Mouse (Mus musculus) heart, embryonic 11.5 days (tissue): ENCODE results near the gene Map3k10. TPM values are rescaled to one million over a fixed set of nuclear protein-coding genes. Genes with fewer than 3 reads are reported as not detected.
A peak's percentile ranks its signal among the peaks of the same experiment; 100 is the strongest.

ENCODE experiments used
- ATAC-seq: fragments of 200-750 bp; cut with Nextera tagmentation; replicated peaks from 2 replicates; pipeline ENCODE4 v1.8.0; 2017; ENCODE audit warnings: moderate library complexity; ENCODE audit not compliant: insufficient number of reproducible peaks, low FRiP score, low TSS enrichment
- H3K27ac ChIP-seq: fragments of 300-500 bp; sonication (generic); 2 replicates; pipeline ENCODE4 v1.5.1; 2014; ENCODE audit warnings: mild to moderate bottlenecking, low read depth, low read length
- H3K27me3 ChIP-seq: fragments of 300-500 bp; sonication (generic); 2 replicates; pipeline ENCODE4 v1.6.1; 2014; ENCODE audit warnings: mild to moderate bottlenecking, low read length, mixed read lengths; ENCODE audit not compliant: control insufficient read depth, insufficient read depth
- H3K36me3 ChIP-seq: fragments of 300-500 bp; sonication (generic); 2 replicates; pipeline ENCODE4 v1.6.1; 2014; ENCODE audit warnings: mild to moderate bottlenecking, low read length, moderate library complexity, mixed read lengths; ENCODE audit not compliant: control insufficient read depth, insufficient read depth
- H3K4me1 ChIP-seq: fragments of 300-500 bp; sonication (generic); 2 replicates; pipeline ENCODE4 v1.6.1; 2014; ENCODE audit warnings: low read length; ENCODE audit not compliant: control insufficient read depth, insufficient read depth
- H3K4me2 ChIP-seq: fragments of 300-500 bp; sonication (generic); 2 replicates; pipeline ENCODE4 v1.6.1; 2014; ENCODE audit warnings: mild to moderate bottlenecking, moderate library complexity
- H3K4me3 ChIP-seq: fragments of 300-500 bp; sonication (generic); 2 replicates; pipeline ENCODE4 v1.5.1; 2014; ENCODE audit warnings: low read depth, low read length
- H3K9ac ChIP-seq: fragments of 300-500 bp; sonication (generic); 2 replicates; pipeline ENCODE4 v1.6.1; 2014; ENCODE audit warnings: mild to moderate bottlenecking, low read depth, low read length, moderate library complexity
- H3K9me3 ChIP-seq: fragments of 300-500 bp; sonication (generic); replicated peaks from 2 replicates; pipeline ENCODE4 v1.6.1; 2016; ENCODE audit warnings: low read length; ENCODE audit not compliant: control insufficient read depth
- WGBS: fragments of 180-500 bp; shearing (Covaris S2); extraction: QIAGEN DNeasy Blood & Tissue Kit; methylation state at CpG from one replicate; pipeline ENCODE4 v1.1.7; 2014; ENCODE audit not compliant: insufficient replicate concordance; 5-methylcytosine and 5-hydroxymethylcytosine counted together
- polyA plus RNA-seq: library from polyadenylated mRNA; unstranded; fragments of >200 nt; fragmentation: Nextera tagmentation; extraction: Ambion mirVana; gene quantifications from 2 replicates; pipeline ENCODE4 v1.2.1, GENCODE M21; 2014

Map3k10 gene
- 3.0 and 3.6 TPM in 2 replicates for polyA plus RNA-seq

DNA sequence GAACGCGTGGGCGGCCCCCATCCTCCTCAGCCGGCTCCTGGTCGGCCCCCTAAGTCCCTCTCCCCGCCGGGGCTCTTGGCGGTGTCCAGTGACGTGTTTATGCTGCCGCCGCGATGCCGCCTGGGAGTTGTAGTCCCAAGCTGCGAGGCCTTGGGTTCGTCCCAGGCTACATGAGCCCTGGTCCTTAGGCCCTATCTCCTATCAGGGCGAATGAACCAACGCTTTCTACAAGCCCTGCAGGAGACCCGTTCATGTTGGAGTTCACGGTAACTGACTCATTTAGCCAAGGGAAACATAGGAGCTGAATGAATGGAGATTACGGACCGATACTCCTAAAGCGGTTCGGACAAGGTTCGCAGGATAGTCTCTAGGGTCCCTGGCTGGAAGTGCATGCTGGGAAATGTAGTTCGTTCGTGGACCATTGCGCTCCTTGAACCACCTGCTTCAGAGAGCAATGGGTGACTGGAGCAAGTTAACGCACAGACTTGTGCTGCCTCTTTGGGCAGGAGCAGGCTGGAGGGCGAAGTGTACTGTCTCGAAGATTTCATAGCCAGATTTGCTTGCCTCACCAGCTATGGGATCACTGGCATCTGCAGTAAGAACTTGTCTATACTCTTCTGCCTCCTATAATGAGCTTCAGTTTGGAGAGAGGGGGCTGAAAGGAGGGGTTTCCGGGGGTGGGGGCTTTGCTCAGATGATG lies at the start of gene Map3k10:
Gene Map3k10, minus strand, starts transcription at position 77 of the 700 bp plus-strand sequence.
- H3K27me3 ChIP-seq, result no peaks in the 10 kb centered on the region
- H3K36me3 ChIP-seq, result no peaks in the 10 kb centered on the region
- peak within 1 kb of the TSS; percentile 84 for H3K9ac ChIP-seq
- ATAC-seq, result peak; percentile 94
- H3K27ac ChIP-seq, result peak within 1 kb of the TSS; percentile 73
- H3K4me3 ChIP-seq, result peak within 1 kb of the TSS; percentile 81
- no peaks in the 10 kb centered on the region for H3K9me3 ChIP-seq
- peaks cover 8% of the 10 kb centered on the region for H3K4me1 ChIP-seq
- peak within 1 kb of the TSS; percentile 100 for H3K4me2 ChIP-seq
- under 1% methylated on average over 31 of the region's 31 CpGs for WGBS

DNA sequence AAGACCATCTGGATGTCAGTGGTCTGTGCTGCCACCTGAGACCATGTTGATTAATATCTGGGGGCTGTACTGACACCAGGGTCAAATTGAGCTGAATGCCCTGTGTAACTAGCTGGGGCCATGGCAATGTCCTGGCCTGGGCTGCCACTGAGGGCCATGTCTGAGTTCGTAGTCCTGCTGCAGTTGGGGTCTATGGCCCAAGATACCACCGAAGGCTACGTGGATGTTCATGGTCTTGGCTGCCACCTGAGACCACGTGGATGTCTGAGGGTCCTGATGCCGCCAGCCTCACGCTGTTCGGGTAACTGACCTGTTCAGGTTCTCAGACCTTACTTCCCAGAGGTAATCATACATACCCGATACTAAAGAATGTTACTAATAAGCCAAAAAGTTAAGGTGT lies 47.6 kb upstream of the Map3k10 start:
- 93% methylated on average over 8 of the region's 8 CpGs for whole genome bisulfite sequencing
- H3K9ac ChIP-seq, result no peak overlapping the region
- ATAC-seq, result no peak
- no peak overlapping the region for H3K4me2 ChIP-seq
- no peak overlapping the region for H3K27ac ChIP-seq
- H3K4me1 ChIP-seq, result no peaks in the 10 kb centered on the region
- no peaks in the 10 kb centered on the region for H3K27me3 ChIP-seq
- no peaks in the 10 kb centered on the region for H3K36me3 ChIP-seq
- H3K4me3 ChIP-seq, result no peak overlapping the region
- no peaks in the 10 kb centered on the region for H3K9me3 ChIP-seq

DNA sequence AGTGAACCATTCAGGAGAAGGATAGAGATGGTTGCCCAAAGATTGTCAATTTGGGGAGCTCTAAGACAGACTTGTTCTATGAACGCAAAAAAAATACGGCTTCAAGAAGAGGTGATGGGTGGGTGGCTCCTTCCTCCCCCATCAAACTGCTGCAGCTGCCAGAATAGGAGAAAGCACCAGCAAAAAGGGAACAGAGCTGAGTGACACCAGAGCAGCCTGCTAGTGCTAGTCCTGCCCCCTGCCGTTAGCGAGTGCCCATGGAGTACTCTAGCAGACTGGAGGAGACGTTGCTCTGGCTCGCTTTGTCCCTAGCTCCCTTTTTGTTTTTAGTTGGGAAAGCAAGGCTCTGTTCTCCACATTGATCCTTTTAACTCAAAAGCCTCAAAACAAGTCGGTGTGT lies 36.0 kb upstream of the Map3k10 start:
- Histone ChIP-seq H3K4me2 (no peak overlapping the region), H3K9ac (no peak overlapping the region), H3K9me3 (peaks cover 5% of the 10 kb centered on the region; the same call in 1 of the 2 replicates), H3K4me1 (no peaks in the 10 kb centered on the region), H3K4me3 (no peak overlapping the region), H3K36me3 (no peaks in the 10 kb centered on the region), H3K27ac (no peak overlapping the region), H3K27me3 (no peaks in the 10 kb centered on the region)
- ATAC-seq, result no peak
- 78% methylated on average over 7 of the region's 7 CpGs for WGBS

DNA sequence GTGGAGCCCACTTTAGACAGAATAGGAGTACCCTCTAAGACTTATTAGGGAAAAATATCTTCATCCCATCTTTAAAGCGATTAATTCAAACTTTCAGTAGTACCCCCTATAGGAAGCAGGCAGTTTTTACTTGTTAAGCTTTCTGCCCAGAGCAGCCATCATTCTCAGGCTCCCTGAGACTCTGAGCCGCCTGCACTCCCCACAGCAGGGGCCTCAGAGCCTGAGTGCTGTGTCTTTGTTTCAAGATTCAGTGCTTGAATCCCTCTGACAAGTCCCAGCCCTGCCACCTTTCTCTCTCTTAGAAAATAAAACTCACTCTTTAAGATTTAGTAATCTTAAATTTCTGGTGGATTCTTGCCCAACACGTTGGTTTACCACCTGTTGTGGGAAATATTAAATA lies 22.3 kb upstream of the Map3k10 start:
- Histone ChIP-seq H3K4me1 (no peaks in the 10 kb centered on the region), H3K4me3 (no peak overlapping the region), H3K36me3 (no peaks in the 10 kb centered on the region), H3K9ac (no peak overlapping the region), H3K4me2 (no peak overlapping the region), H3K9me3 (no peaks in the 10 kb centered on the region), H3K27ac (no peak overlapping the region), H3K27me3 (no peaks in the 10 kb centered on the region)
- ATAC-seq, result no peak
- WGBS, result 44% methylated on average over 3 of the region's 3 CpGs

DNA sequence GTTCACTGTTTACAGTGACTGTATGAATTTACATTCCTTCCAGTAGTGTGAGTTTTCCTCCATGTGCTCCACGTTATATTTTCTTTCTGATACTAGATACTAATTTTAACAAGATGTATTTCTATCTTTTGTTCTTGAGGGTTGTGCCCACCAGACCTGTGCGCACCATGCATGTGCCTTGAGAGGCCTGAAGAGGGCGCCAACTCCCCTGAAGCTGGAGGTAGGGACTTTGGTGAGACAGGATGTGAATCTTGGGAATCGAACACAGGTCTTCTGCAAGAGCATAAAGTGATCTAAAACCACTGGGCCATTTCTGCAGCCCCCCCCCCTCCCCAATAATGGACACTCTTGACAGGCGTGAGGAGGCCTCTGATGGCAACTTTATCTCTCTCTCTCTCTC lies 16.7 kb upstream of the Map3k10 start:
- H3K27ac ChIP-seq, result no peak overlapping the region
- H3K4me2 ChIP-seq, result no peak overlapping the region
- H3K4me1 ChIP-seq, result peaks cover 8% of the 10 kb centered on the region
- H3K27me3 ChIP-seq, result no peaks in the 10 kb centered on the region
- H3K36me3 ChIP-seq, result no peaks in the 10 kb centered on the region
- WGBS, result 33% methylated on average over 5 of the region's 5 CpGs
- no peak for ATAC-seq
- H3K9ac ChIP-seq, result no peak overlapping the region
- H3K4me3 ChIP-seq, result no peak overlapping the region
- no peaks in the 10 kb centered on the region for H3K9me3 ChIP-seq

DNA sequence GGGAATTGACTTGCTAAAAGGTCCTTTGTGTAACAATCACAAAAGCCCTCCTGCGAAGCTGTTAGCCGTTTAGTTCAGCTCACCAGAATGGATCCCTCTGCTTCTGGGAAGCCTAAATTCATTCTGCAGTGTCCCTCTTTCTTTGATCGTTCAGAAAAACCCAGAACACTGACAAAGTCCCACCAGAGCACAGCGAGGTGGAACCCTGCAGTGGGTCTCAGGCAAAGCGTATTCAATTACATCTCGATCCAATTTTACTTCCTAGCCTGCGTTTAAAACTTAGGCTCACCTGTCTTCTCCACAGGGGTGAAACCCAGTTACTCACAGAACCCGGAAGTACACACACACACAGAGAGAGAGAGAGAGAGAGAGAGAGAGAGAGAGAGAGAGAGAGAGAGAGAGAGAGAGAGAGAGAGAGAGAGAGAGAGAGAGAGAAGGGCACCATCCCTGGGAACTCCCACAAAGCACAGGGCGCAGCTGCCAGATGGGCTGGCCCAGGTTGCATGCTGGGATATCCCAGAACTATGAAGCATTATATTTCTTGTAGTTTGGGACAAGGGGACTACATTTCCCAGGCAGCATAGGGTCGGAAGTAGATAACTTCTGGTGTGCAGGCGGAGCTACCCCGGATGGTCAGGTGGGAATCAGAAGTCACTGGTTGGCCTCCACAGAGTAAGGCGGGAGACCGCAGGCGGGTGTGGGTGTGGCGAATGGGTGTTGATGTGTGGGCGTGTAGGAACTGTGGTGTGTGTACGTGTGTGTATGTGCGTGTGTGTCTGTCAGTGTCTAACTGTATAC lies 14.6 kb upstream of the Map3k10 start, which contains the start of gene Zfp607b:
Gene Zfp607b, plus strand, starts transcription at position 526 of the 798 bp plus-strand sequence.
- peak within 1 kb of the TSS; percentile 88 for H3K4me2 ChIP-seq
- H3K4me1 ChIP-seq, result peaks cover 8% of the 10 kb centered on the region
- H3K9ac ChIP-seq, result peak within 1 kb of the TSS; percentile 85
- peak; percentile 97 for ATAC-seq
- H3K36me3 ChIP-seq, result no peaks in the 10 kb centered on the region
- H3K9me3 ChIP-seq, result no peaks in the 10 kb centered on the region
- peak within 1 kb of the TSS; percentile 54; the same call in 1 of the 2 replicates for H3K27ac ChIP-seq
- H3K27me3 ChIP-seq, result peaks cover 2% of the 10 kb centered on the region; the same call in 1 of the 2 replicates
- 1% methylated on average over 19 of the region's 19 CpGs for WGBS
- peak within 1 kb of the TSS; percentile 58 for H3K4me3 ChIP-seq

DNA sequence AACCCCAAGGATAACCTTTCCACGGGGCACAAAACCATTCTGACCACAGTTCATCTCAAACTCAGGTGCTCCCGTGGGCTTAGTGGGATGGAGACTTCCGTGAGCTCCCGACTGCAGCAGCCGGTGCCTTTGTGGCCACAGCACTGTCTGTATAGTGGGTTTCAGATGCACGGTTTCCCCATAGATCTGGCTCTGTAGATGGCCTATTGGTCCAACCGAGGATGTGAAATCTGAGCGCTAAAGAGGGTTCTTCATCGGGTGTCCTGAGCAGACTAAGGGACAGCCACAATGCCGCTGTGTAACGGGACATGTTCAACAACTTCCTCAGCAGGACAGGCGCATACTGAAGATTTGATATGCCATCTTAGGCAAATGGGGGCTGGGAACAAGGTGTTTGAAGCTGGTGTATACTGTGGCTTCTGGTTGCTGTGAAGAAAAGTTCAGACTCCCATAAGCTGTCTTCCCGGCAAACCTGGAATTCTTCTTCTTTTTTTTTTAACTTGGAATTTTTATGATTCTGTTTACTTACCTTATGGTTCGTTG lies 13.9 kb upstream of the Map3k10 start:
- H3K27ac ChIP-seq, result no peak overlapping the region
- H3K9ac ChIP-seq, result peak overlapping the region; percentile 85
- H3K4me3 ChIP-seq, result peak overlapping the region; percentile 58
- 40% methylated on average over 14 of the region's 14 CpGs for WGBS
- no peak for ATAC-seq
- peaks cover 8% of the 10 kb centered on the region for H3K4me1 ChIP-seq
- peak overlapping the region; percentile 88 for H3K4me2 ChIP-seq
- peaks cover 2% of the 10 kb centered on the region; the same call in 1 of the 2 replicates for H3K27me3 ChIP-seq
- no peaks in the 10 kb centered on the region for H3K36me3 ChIP-seq
- no peaks in the 10 kb centered on the region for H3K9me3 ChIP-seq

DNA sequence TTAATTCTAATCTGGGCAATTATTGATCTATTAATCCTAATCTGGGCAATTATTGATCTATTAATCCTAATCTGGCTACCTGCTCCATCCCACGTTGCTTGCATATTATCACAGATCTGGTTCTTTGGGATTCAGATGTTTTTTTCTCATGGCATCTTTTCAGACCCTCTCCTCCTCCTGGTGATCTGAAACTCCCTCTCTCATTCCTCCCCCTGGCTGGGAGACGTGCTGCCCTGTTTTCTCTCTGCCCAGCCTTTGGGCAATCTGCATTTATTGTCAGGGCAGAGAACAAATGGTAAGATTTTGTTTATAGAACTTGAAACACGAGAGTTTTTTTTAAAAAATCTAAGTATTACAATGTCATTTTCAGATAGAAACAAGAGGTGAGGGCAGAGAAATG lies 13.4 kb upstream of the Map3k10 start:
- no peaks in the 10 kb centered on the region for H3K36me3 ChIP-seq
- no peaks in the 10 kb centered on the region for H3K9me3 ChIP-seq
- no peak overlapping the region for H3K9ac ChIP-seq
- peaks cover 2% of the 10 kb centered on the region; the same call in 1 of the 2 replicates for H3K27me3 ChIP-seq
- peaks cover 8% of the 10 kb centered on the region for H3K4me1 ChIP-seq
- no peak overlapping the region for H3K4me2 ChIP-seq
- H3K4me3 ChIP-seq, result no peak overlapping the region
- H3K27ac ChIP-seq, result no peak overlapping the region
- 59% methylated on average over 3 of the region's 3 CpGs for WGBS
- ATAC-seq, result no peak
